Mouse (Mus musculus) E14TG2a.4 (cell line): Measurements from ENCODE around the gene Wdtc1.

Source experiments
- H3K27me3 ChIP-seq: 2 replicates; pipeline ENCODE4 v1.6.1; 2014; ENCODE audit warnings: low read length, control low read depth; ENCODE audit not compliant: insufficient read depth
- H3K36me3 ChIP-seq: 2 replicates; pipeline ENCODE4 v1.6.1; 2014; ENCODE audit warnings: low read length, control low read depth; ENCODE audit not compliant: insufficient read depth
- H3K4me1 ChIP-seq: replicated peaks from 2 replicates; pipeline ENCODE4 v1.6.1; 2014; ENCODE audit warnings: low read depth, low read length, control low read depth
- H3K4me3 ChIP-seq: replicated peaks from 2 replicates; pipeline ENCODE4 v1.5.1; 2014; ENCODE audit warnings: mild to moderate bottlenecking, low read length
- H3K9me3 ChIP-seq: 2 replicates; pipeline ENCODE4 v1.6.1; 2014; ENCODE audit warnings: low read length, control low read depth
- CTCF ChIP-seq: conservative IDR thresholded peaks from 2 replicates; pipeline ENCODE4 v1.5.1; 2014; ENCODE audit warnings: low read length
- NANOG ChIP-seq: IDR thresholded peaks from 2 replicates; pipeline ENCODE4 v1.6.1; 2014; ENCODE audit warnings: borderline replicate concordance, low read length, mixed read lengths
- POU5F1 ChIP-seq: IDR thresholded peaks from 2 replicates; pipeline ENCODE4 v1.6.1; 2014; ENCODE audit warnings: low read length, borderline replicate concordance

Gene Wdtc1

DNA sequence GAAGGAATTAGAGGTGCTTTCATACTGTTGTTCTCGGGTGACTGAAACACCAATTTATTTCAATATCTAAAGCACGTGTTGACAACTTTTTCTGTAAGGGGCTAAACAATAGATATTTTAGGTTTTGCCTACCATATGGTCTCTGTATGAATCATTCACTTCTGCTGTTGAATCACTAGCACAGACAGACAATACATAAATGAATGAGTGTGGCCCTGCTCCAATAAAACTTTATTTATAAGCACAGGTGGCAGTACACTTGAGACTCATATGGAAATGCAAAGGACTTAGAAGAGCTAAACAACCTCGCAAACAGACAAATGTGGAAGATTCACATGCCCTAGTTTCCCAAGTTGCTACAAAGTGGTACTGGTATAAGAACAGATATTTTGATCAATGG, 33.6 kb downstream of the Wdtc1 start:
- Histone ChIP-seq H3K36me3 (peaks cover 78% of the 10 kb centered on the region), H3K4me1 (peaks cover 12% of the 10 kb centered on the region), H3K27me3 (no peaks in the 10 kb centered on the region), H3K9me3 (no peaks in the 10 kb centered on the region), H3K4me3 (no peak overlapping the region)
- no peak for TF ChIP-seq NANOG
- TF ChIP-seq CTCF, result no peak
- TF ChIP-seq POU5F1, result no peak

GRCm38 (mm10) chr4:133315991-133316390, 37.3 kb downstream of the Wdtc1 start:
- Histone ChIP-seq H3K4me1 (peaks cover 4% of the 10 kb centered on the region; the same call in 1 of the 2 replicates), H3K4me3 (no peak overlapping the region), H3K36me3 (peaks cover 82% of the 10 kb centered on the region), H3K27me3 (no peaks in the 10 kb centered on the region), H3K9me3 (no peaks in the 10 kb centered on the region)
- no peak for TF ChIP-seq POU5F1
- TF ChIP-seq CTCF, result no peak
- TF ChIP-seq NANOG, result no peak

DNA sequence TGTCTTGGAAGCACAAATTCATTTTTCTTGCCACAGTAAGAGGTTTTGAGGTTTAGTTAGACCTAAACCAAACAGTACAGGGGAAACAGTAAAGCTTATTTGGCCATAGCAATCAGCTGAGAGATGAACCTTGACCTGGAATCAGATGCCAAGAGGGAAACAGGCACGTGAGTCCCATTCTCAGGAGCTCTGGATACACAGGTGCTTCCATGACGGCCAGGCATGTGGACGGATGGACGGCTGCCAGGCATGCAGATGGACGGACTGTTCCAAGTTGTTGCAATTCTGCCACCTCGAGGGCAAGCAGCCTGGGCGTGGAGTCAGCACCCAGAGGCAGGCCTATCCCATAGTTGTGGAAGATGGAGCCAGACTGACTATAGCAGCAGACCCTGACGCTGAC, 38.4 kb downstream of the Wdtc1 start:
- Histone ChIP-seq H3K4me3 (no peak overlapping the region), H3K27me3 (no peaks in the 10 kb centered on the region), H3K9me3 (no peaks in the 10 kb centered on the region), H3K36me3 (peaks cover 72% of the 10 kb centered on the region), H3K4me1 (peaks cover 6% of the 10 kb centered on the region; the same call in 1 of the 2 replicates)
- TF ChIP-seq CTCF (no peak), POU5F1 (no peak), NANOG (no peak)

GRCm38 (mm10) chr4:133309948-133310347, 43.3 kb downstream of the Wdtc1 start:
- Histone ChIP-seq H3K27me3 (no peaks in the 10 kb centered on the region), H3K4me1 (peaks cover 12% of the 10 kb centered on the region), H3K9me3 (no peaks in the 10 kb centered on the region), H3K4me3 (no peak overlapping the region), H3K36me3 (peaks cover 69% of the 10 kb centered on the region)
- TF ChIP-seq CTCF (peak; percentile 99), NANOG (no peak), POU5F1 (no peak)

GRCm38 (mm10) chr4:133307331-133307730, 46.0 kb downstream of the Wdtc1 start:
- H3K9me3 ChIP-seq, result no peaks in the 10 kb centered on the region
- H3K27me3 ChIP-seq, result no peaks in the 10 kb centered on the region
- peaks cover 12% of the 10 kb centered on the region for H3K4me1 ChIP-seq
- TF ChIP-seq POU5F1, result no peak
- TF ChIP-seq CTCF, result peak; percentile 75
- TF ChIP-seq NANOG, result no peak
- H3K4me3 ChIP-seq, result no peak overlapping the region
- H3K36me3 ChIP-seq, result peaks cover 75% of the 10 kb centered on the region

DNA sequence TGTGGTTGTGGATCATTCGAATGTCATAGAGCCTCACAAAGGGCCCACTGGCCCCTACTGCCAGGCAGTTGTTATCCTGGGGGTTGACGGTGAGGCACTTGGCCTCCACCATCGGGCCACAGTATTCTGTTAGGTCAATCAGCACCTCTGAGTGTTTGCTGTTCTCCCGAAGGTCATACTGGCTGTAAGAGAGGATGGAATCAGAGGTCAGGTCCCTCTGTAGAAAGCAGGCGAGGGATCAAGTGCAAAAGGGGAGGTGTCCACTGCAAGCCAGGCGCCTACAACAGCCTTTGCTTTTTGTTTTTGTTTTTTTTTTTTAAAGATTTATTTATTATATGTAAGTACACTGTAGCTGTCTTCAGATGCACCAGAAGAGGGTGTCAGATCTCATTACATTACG, 47.5 kb downstream of the Wdtc1 start:
- H3K36me3 ChIP-seq, result peaks cover 76% of the 10 kb centered on the region
- TF ChIP-seq NANOG (no peak), POU5F1 (no peak), CTCF (no peak)
- no peaks in the 10 kb centered on the region for H3K27me3 ChIP-seq
- H3K4me3 ChIP-seq, result no peak overlapping the region
- H3K4me1 ChIP-seq, result peaks cover 27% of the 10 kb centered on the region
- H3K9me3 ChIP-seq, result no peaks in the 10 kb centered on the region

DNA sequence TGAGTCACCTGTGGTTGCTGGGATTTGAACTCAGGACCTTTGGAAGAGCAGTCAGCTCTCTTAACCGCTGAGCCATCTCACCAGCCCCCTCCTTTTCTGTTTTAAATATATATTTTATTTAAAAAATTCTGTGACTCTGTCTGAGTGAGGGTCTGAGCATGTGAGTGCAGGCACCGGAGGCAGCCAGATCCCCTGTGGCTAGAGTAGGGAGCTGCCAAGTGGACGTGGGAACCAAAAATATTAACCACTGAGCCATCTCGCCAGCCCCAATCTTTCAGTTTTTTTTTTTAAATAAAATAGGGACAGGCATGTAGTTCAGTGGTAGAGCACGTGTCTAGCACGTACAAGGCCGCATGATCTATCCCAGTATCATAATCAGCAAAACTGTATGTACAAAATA, 48.5 kb downstream of the Wdtc1 start:
- TF ChIP-seq CTCF, result no peak
- no peak for TF ChIP-seq POU5F1
- no peak for TF ChIP-seq NANOG

DNA sequence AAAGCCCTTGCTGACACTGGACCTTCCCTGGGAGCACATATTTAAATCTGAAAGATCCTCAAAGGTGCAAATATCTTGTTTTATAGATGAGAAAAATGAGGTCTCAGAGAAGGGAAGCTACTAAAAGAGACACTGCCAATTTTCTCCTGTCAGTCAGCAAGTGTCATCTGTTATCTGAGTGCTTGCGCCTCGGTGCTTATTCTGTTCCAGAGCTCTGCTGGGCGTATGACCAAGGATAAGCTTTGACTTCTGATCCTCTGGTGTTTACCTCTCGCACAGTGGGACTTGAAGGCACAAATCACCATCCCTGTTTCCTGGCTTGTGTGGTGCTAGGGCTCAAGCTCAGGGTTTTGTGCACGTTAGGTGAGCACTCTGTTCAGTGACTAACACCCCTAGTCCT, 50.6 kb downstream of the Wdtc1 start:
- Histone ChIP-seq H3K27me3 (no peaks in the 10 kb centered on the region), H3K4me3 (no peak overlapping the region), H3K9me3 (no peaks in the 10 kb centered on the region), H3K36me3 (peaks cover 92% of the 10 kb centered on the region), H3K4me1 (peaks cover 46% of the 10 kb centered on the region)
- no peak for TF ChIP-seq NANOG

More for the DNA sequence above, 48.5 kb downstream of the Wdtc1 start:
- H3K4me3 ChIP-seq, result no peak overlapping the region
- peaks cover 35% of the 10 kb centered on the region for H3K4me1 ChIP-seq
- H3K27me3 ChIP-seq, result no peaks in the 10 kb centered on the region
- no peaks in the 10 kb centered on the region for H3K9me3 ChIP-seq
- H3K36me3 ChIP-seq, result peaks cover 86% of the 10 kb centered on the region

- TF ChIP-seq CTCF, result peak; percentile 96
- TF ChIP-seq POU5F1, result no peak
- no peaks in the 10 kb centered on the region for H3K27me3 ChIP-seq
- no peak overlapping the region for H3K4me3 ChIP-seq
- H3K36me3 ChIP-seq, result peaks cover 96% of the 10 kb centered on the region
- no peaks in the 10 kb centered on the region for H3K9me3 ChIP-seq
- peaks cover 45% of the 10 kb centered on the region for H3K4me1 ChIP-seq
These were observed 51.5 kb downstream of the Wdtc1 start for GRCm38 (mm10) chr4:133301802-133302201.
